ENCODE assay signal across 8 mouse cellular contexts in genomic region chr11:87987861-87988260, GRCm38 (mm10). TPM values are rescaled to one million over a fixed set of nuclear protein-coding genes. Genes with fewer than 3 reads are reported as not detected.
DNase-seq lines count a peak whose midpoint lies in the region; ATAC-seq and TF ChIP-seq lines count a peak whose summit lies in the region.

No protein-coding gene starts in this region.

- TF ChIP-seq RAD21 in CH12.LX (IDR thresholded peaks at IDR 0.05; ENCODE audit: low read depth, low read length), result no peak

- peak overlapping the region; percentile 97 for H3K9ac ChIP-seq in heart, embryonic 11.5 days (ENCODE audit: low read depth, low read length)
- peak overlapping the region; percentile 88 for H3K9ac ChIP-seq in CH12.LX (ENCODE audit: insufficient read depth, low read depth)
- H3K9ac ChIP-seq in forebrain, embryonic 16.5 days (replicated peaks; ENCODE audit: low read depth, low read length), result peak overlapping the region; percentile 94
- peak overlapping the region; percentile 42 for H3K9ac ChIP-seq in liver, embryonic 16.5 days (ENCODE audit: low read depth, low read length)

- TF ChIP-seq EP300 in CH12.LX (IDR thresholded peaks at IDR 0.05; ENCODE audit: low read length), result no peak

- H3K4me1 ChIP-seq in heart, embryonic 11.5 days (ENCODE audit: control insufficient read depth, insufficient read depth, low read length), result peaks cover 19% of the 10 kb centered on the region
- H3K4me1 ChIP-seq in CH12.LX (ENCODE audit: control insufficient read depth in 1 of 2, insufficient read depth in 2 of 2), result peaks cover 9 to 36% of the 10 kb centered on the region in 2 experiments
- H3K4me1 ChIP-seq in forebrain, embryonic 16.5 days (replicated peaks; ENCODE audit: control insufficient read depth, insufficient read depth, low read length), result peaks cover 31% of the 10 kb centered on the region
- H3K4me1 ChIP-seq in liver, embryonic 16.5 days (ENCODE audit: control insufficient read depth, low read depth, low read length), result peaks cover 18% of the 10 kb centered on the region

- H3K4me3 ChIP-seq in heart, embryonic 11.5 days (ENCODE audit: low read depth, low read length), result peak overlapping the region; percentile 99
- H3K4me3 ChIP-seq in CH12.LX (replicated peaks in 1 of 3; ENCODE audit: low read depth in 2 of 3, low read length in 2 of 3, poor library complexity in 1 of 3), result peak overlapping the region; percentile 57 to 90 (median 85)
- H3K4me3 ChIP-seq in forebrain, embryonic 16.5 days (replicated peaks; ENCODE audit: low read length), result peak overlapping the region; percentile 94
- H3K4me3 ChIP-seq in liver, embryonic 16.5 days (ENCODE audit: low read depth, low read length), result peak overlapping the region; percentile 81

- H3K36me3 ChIP-seq in heart, embryonic 11.5 days (ENCODE audit: control insufficient read depth, insufficient read depth, low read length), result peaks cover 9% of the 10 kb centered on the region
- H3K36me3 ChIP-seq in CH12.LX (replicated peaks in 1 of 2; ENCODE audit: control insufficient read depth in 1 of 2, insufficient read depth in 1 of 2, low read length in 1 of 2), result peaks cover 7 to 29% of the 10 kb centered on the region in 2 experiments
- H3K36me3 ChIP-seq in forebrain, embryonic 16.5 days (ENCODE audit: control insufficient read depth, insufficient read depth), result no peaks in the 10 kb centered on the region
- peaks cover 5% of the 10 kb centered on the region; the same call in 1 of the 2 replicates for H3K36me3 ChIP-seq in liver, embryonic 16.5 days (ENCODE audit: control insufficient read depth, insufficient read depth)

- intact Hi-C loops in heart, postnatal 14 days (cut with DNase I), result loop anchor here (2.0 kb wide), 1 partner anchor 59 kb away; the partner anchor contains the start of gene Srsf1

- DNase-seq in heart, postnatal 14 days, result no peak
- no peak for DNase-seq in CH12.LX (ENCODE audit: extremely low read depth)
- DNase-seq in frontal cortex, postnatal 36 days (ENCODE audit: low spot score in 2 of 2), result no peak
- no peak for DNase-seq in gastrocnemius, postnatal 4 days (ENCODE audit: low spot score in 2 of 2)

- no peak for TF ChIP-seq CTCF in CH12.LX (conservative IDR thresholded peaks at IDR 0.05 in 1 of 2, IDR thresholded peaks at IDR 0.05 in 1 of 2; ENCODE audit: low read depth in 2 of 2, low read length in 2 of 2)

- peak overlapping the region; percentile 94 for H3K4me2 ChIP-seq in heart, embryonic 11.5 days
- peak overlapping the region; percentile 83 for H3K4me2 ChIP-seq in CH12.LX (ENCODE audit: insufficient read depth, low read depth, poor library complexity, severe bottlenecking)
- H3K4me2 ChIP-seq in forebrain, embryonic 16.5 days (ENCODE audit: low read length), result peak overlapping the region; percentile 60
- peak overlapping the region; percentile 94 for H3K4me2 ChIP-seq in liver, embryonic 16.5 days (ENCODE audit: low read depth, low read length)

- WGBS in heart, embryonic 11.5 days (ENCODE audit: insufficient replicate concordance), result 63% methylated on average over 11 of the region's 11 CpGs
- 56% methylated on average over 11 of the region's 11 CpGs for WGBS in forebrain, embryonic 16.5 days
- 59% methylated on average over 11 of the region's 11 CpGs for WGBS in liver, embryonic 16.5 days (ENCODE audit: insufficient replicate concordance)

- in situ Hi-C loops in CH12.LX (cut with MboI; ENCODE audit: low pct_ligation_motif_present, low pct_unique_long_range_greater_than_20kb, low sequenced_read_pairs), result loop anchor here (5.0 kb wide), 1 partner anchor 59 kb away; the partner anchor contains the start of gene Srsf1

- TF ChIP-seq POLR2A in CH12.LX (IDR thresholded peaks at IDR 0.05; ENCODE audit: low read depth, low read length), result no peak

- H3K27me3 ChIP-seq in heart, embryonic 11.5 days (ENCODE audit: control insufficient read depth, insufficient read depth, low read length), result no peaks in the 10 kb centered on the region
- H3K27me3 ChIP-seq in CH12.LX (replicated peaks), result no peaks in the 10 kb centered on the region
- H3K27me3 ChIP-seq in forebrain, embryonic 16.5 days (replicated peaks; ENCODE audit: control insufficient read depth, insufficient read depth, low read length), result no peaks in the 10 kb centered on the region
- no peaks in the 10 kb centered on the region for H3K27me3 ChIP-seq in liver, embryonic 16.5 days (ENCODE audit: control insufficient read depth, insufficient read depth, low read depth, low read length)

- peaks cover 35% of the 10 kb centered on the region for H3K79me2 ChIP-seq in CH12.LX (replicated peaks; ENCODE audit: control insufficient read depth, extremely low read depth, insufficient read depth, poor library complexity, severe bottlenecking)

- peak overlapping the region; percentile 97 for H3K27ac ChIP-seq in heart, embryonic 11.5 days (ENCODE audit: low read depth, low read length)
- no peak overlapping the region for H3K27ac ChIP-seq in CH12.LX (ENCODE audit: insufficient read depth, low read depth)
- peak overlapping the region; percentile 82 for H3K27ac ChIP-seq in forebrain, embryonic 16.5 days (ENCODE audit: low read length)
- H3K27ac ChIP-seq in liver, embryonic 16.5 days (ENCODE audit: low read length), result no peak overlapping the region

- dilution Hi-C loops in CH12.LX (cut with MboI; ENCODE audit: extremely low pct_ligation_motif_present, extremely low pct_unique_long_range_greater_than_20kb, low sequenced_read_pairs), result no loop called here

- no peaks in the 10 kb centered on the region for H3K9me3 ChIP-seq in heart, embryonic 11.5 days (replicated peaks; ENCODE audit: control insufficient read depth, low read length)
- no peaks in the 10 kb centered on the region for H3K9me3 ChIP-seq in CH12.LX (replicated peaks; ENCODE audit: low read length)
- H3K9me3 ChIP-seq in forebrain, embryonic 16.5 days (ENCODE audit: control insufficient read depth, low read length), result no peaks in the 10 kb centered on the region
- no peaks in the 10 kb centered on the region for H3K9me3 ChIP-seq in liver, embryonic 16.5 days (replicated peaks; ENCODE audit: control insufficient read depth, low read length)

- no peak for ATAC-seq in heart, embryonic 11.5 days (replicated peaks; ENCODE audit: insufficient number of reproducible peaks, low FRiP score, low TSS enrichment)
- ATAC-seq in forebrain, embryonic 16.5 days, result no peak
- no peak for ATAC-seq in liver, embryonic 16.5 days (ENCODE audit: low read depth)
- no peak for ATAC-seq in monocyte, adult 5-6 weeks (replicated peaks; ENCODE audit: insufficient number of reproducible peaks, low FRiP score, low TSS enrichment, poor library complexity, severe bottlenecking)

TF ChIP-seq in CH12.LX, 34 proteins besides CTCF, POLR2A, EP300 and RAD21:
- 0 out of 2 replicates have a peak, but pooled peaks have one; percentile 12 for TF ChIP-seq TBP (conservative IDR thresholded peaks at IDR 0.05; ENCODE audit: low read depth, low read length)
- TF ChIP-seq CHD2 (IDR thresholded peaks at IDR 0.05; ENCODE audit: low read length), result no peak
- no peak for TF ChIP-seq ZMIZ1 (IDR thresholded peaks at IDR 0.05; ENCODE audit: low read depth, low read length)
- no peak for TF ChIP-seq NRF1 (IDR thresholded peaks at IDR 0.05; ENCODE audit: low read depth, low read length)
- no peak for TF ChIP-seq PAX5 (IDR thresholded peaks at IDR 0.05; ENCODE audit: low read length)
- 0 out of 2 replicates have a peak, but pooled peaks have one; percentile 13 for TF ChIP-seq CHD1 (IDR thresholded peaks at IDR 0.05; ENCODE audit: low read depth, low read length)
- TF ChIP-seq RCOR1 (conservative IDR thresholded peaks at IDR 0.05; ENCODE audit: low read depth, low read length), result no peak
- no peak for TF ChIP-seq BHLHE40 (IDR thresholded peaks at IDR 0.05; ENCODE audit: low read depth, low read length)

RNA-seq across cellular contexts. Expression of gene Dynll2, which starts 0.5 kb away (rescaled TPM):
- 16.7 and 17.2 TPM in 2 replicates for polyA plus RNA-seq in heart, embryonic 11.5 days (2014; fragmentation: Nextera tagmentation; extraction: Ambion mirVana)
- 100 to 1,000 TPM; 301 to 315 TPM for total RNA-seq in heart, postnatal 14 days (2021)
- total RNA-seq in CH12.LX (2012; rRNA removed), result 35.8 and 43.0 TPM in 2 replicates
- 13.0 and 14.0 TPM in 2 replicates for total RNA-seq in CH12.LX (2014; rRNA removed)
- polyA plus RNA-seq in CH12.LX (2012; ENCODE audit: insufficient read length, low read depth), result 147 and 148 TPM in 2 replicates
- 31.8 and 43.1 TPM in 2 replicates for polyA plus RNA-seq in forebrain, embryonic 16.5 days (2015; fragmentation: Nextera tagmentation; extraction: Ambion mirVana)
- polyA plus RNA-seq in liver, embryonic 16.5 days (2015; fragmentation: Nextera tagmentation; extraction: Ambion mirVana), result 5.3 and 6.0 TPM in 2 replicates
- total RNA-seq in monocyte, adult 5-6 weeks (2017), result 10.6 to 15.0 TPM (median 12.3 TPM) in 3 replicates
- total RNA-seq in gastrocnemius, postnatal 4 days (2021), result 100 to 1,000 TPM; 113 to 114 TPM

RNA-seq across cellular contexts. Expression of gene Srsf1, which starts 59.3 kb away (rescaled TPM):
- 205 and 242 TPM in 2 replicates for polyA plus RNA-seq in heart, embryonic 11.5 days (2014; fragmentation: Nextera tagmentation; extraction: Ambion mirVana)
- total RNA-seq in heart, postnatal 14 days (2021), result 100 to 1,000 TPM; 118 to 131 TPM
- total RNA-seq in CH12.LX (2012; rRNA removed) (416 and 617 TPM in 2 replicates), CH12.LX (2014; rRNA removed) (812 and 852 TPM in 2 replicates)
- polyA plus RNA-seq in CH12.LX (2012; ENCODE audit: insufficient read length, low read depth), result 705 and 730 TPM in 2 replicates
- polyA plus RNA-seq in forebrain, embryonic 16.5 days (2015; fragmentation: Nextera tagmentation; extraction: Ambion mirVana), result 290 and 334 TPM in 2 replicates
- 101 and 102 TPM in 2 replicates for polyA plus RNA-seq in liver, embryonic 16.5 days (2015; fragmentation: Nextera tagmentation; extraction: Ambion mirVana)
- total RNA-seq in monocyte, adult 5-6 weeks (2017), result 220 to 406 TPM (median 277 TPM) in 3 replicates
- total RNA-seq in gastrocnemius, postnatal 4 days (2021), result 100 to 1,000 TPM; 171 to 215 TPM

Comparison
In these comparisons a context has a peak if more than half of its experiments do, and no peak if none do; other contexts are left out.
1. H3K27ac ChIP-seq: peak in heart, embryonic 11.5 days (single experiment) and forebrain, embryonic 16.5 days (single experiment); none in CH12.LX (single experiment) and liver, embryonic 16.5 days (single experiment).
2. H3K9ac ChIP-seq: peak in every context shown above with its lines; median percentile 97 in heart, embryonic 11.5 days; 94 in forebrain, embryonic 16.5 days; 88 in CH12.LX; 42 in liver, embryonic 16.5 days.
3. Peak in every context shown above with its lines, with median percentiles within 50 percentile points of each other: H3K4me2 ChIP-seq and H3K4me3 ChIP-seq.